ENCODE assay signal across 8 mouse cellular contexts in the genomic region with DNA sequence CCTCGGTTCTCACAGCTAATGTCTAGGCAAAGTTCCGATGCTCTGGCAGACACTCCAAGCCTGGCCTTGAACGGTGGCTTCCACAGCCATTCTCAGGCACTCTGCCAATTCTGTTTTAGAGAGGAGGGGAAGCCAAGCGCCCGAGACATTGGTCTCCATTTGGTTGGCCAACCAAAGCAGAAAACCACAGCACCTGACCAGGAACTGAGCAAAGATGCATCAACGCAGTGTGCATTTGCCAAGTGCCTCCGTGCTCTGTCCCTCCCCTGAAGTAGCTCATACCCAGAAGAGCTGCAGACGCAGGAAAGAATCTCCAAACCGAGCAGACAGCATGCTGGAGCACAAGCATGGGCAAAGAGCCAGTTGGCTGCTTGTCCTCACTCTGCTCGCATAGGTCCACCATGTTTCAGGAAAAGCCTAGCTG. TPM values are rescaled to one million over a fixed set of nuclear protein-coding genes. Genes with fewer than 3 reads are reported as not detected.
DNase-seq lines count a peak whose midpoint lies in the region; ATAC-seq and TF ChIP-seq lines count a peak whose summit lies in the region.

No protein-coding gene starts in this region.

- no peak for TF ChIP-seq POLR2A in kidney, adult 2 months (IDR thresholded peaks at IDR 0.05; ENCODE audit: low read depth, low read length)

- no peak overlapping the region for H3K9ac ChIP-seq in kidney, embryonic 16.5 days (replicated peaks; ENCODE audit: low read length)
- no peak overlapping the region for H3K9ac ChIP-seq in stomach, embryonic 15.5 days
- H3K9ac ChIP-seq in liver, embryonic 11.5 days (ENCODE audit: low read depth, low read length) = no peak overlapping the region

- H3K27ac ChIP-seq in kidney, adult 2 months (ENCODE audit: insufficient read depth, low read depth, low read length) = no peak overlapping the region
- H3K27ac ChIP-seq in kidney, embryonic 16.5 days (ENCODE audit: low read length) = no peak overlapping the region
- H3K27ac ChIP-seq in stomach, embryonic 15.5 days = peak overlapping the region; percentile 6; the same call in 1 of the 2 replicates
- H3K27ac ChIP-seq in liver, embryonic 11.5 days (ENCODE audit: low read depth, low read length) = no peak overlapping the region

- no peak for ATAC-seq in kidney, embryonic 16.5 days (ENCODE audit: low FRiP score, low TSS enrichment)
- 0 out of 2 replicates have a peak, but pooled peaks have one; percentile 54 for ATAC-seq in cerebellum, adult (ENCODE audit: insufficient number of reproducible peaks, low FRiP score, low TSS enrichment)
- ATAC-seq in stomach, embryonic 15.5 days (ENCODE audit: insufficient read depth, low FRiP score, low read depth) = no peak
- ATAC-seq in liver, embryonic 11.5 days (replicated peaks; ENCODE audit: low FRiP score) = no peak

- intact Hi-C loops in heart, postnatal 36 days (cut with DNase I) = no loop called here

- no peaks in the 10 kb centered on the region for H3K27me3 ChIP-seq in kidney, adult 2 months (replicated peaks; ENCODE audit: control insufficient read depth, insufficient read depth, low read length)
- H3K27me3 ChIP-seq in kidney, embryonic 16.5 days (ENCODE audit: insufficient read depth, low read length) = peaks cover 10% of the 10 kb centered on the region
- H3K27me3 ChIP-seq in stomach, embryonic 15.5 days (replicated peaks) = peaks cover 13% of the 10 kb centered on the region
- peaks cover 27% of the 10 kb centered on the region for H3K27me3 ChIP-seq in liver, embryonic 11.5 days (replicated peaks; ENCODE audit: control insufficient read depth, insufficient read depth, low read length)

- H3K4me3 ChIP-seq in kidney, adult 2 months (ENCODE audit: insufficient read depth, low read depth, low read length) = no peak overlapping the region
- H3K4me3 ChIP-seq in kidney, embryonic 16.5 days (ENCODE audit: low read length) = no peak overlapping the region
- no peak overlapping the region for H3K4me3 ChIP-seq in stomach, embryonic 15.5 days (replicated peaks)
- H3K4me3 ChIP-seq in liver, embryonic 11.5 days (ENCODE audit: low read depth, low read length) = no peak overlapping the region

- no peak overlapping the region for H3K4me2 ChIP-seq in kidney, embryonic 16.5 days (replicated peaks; ENCODE audit: low read depth, low read length)
- H3K4me2 ChIP-seq in stomach, embryonic 15.5 days = peak overlapping the region; percentile 24
- H3K4me2 ChIP-seq in liver, embryonic 11.5 days = no peak overlapping the region

- no peaks in the 10 kb centered on the region for H3K36me3 ChIP-seq in kidney, adult 2 months (ENCODE audit: control insufficient read depth, insufficient read depth, low read length)
- H3K36me3 ChIP-seq in kidney, embryonic 16.5 days (ENCODE audit: insufficient read depth, low read length) = no peaks in the 10 kb centered on the region
- no peaks in the 10 kb centered on the region for H3K36me3 ChIP-seq in stomach, embryonic 15.5 days
- H3K36me3 ChIP-seq in liver, embryonic 11.5 days (ENCODE audit: control insufficient read depth, insufficient read depth, low read length) = no peaks in the 10 kb centered on the region

- no peak for TF ChIP-seq CTCF in kidney, adult 2 months (conservative IDR thresholded peaks at IDR 0.05; ENCODE audit: insufficient read depth, insufficient read length, low read depth, low read length)

- H3K9me3 ChIP-seq in kidney, embryonic 16.5 days (ENCODE audit: low read length) = no peaks in the 10 kb centered on the region
- no peaks in the 10 kb centered on the region for H3K9me3 ChIP-seq in stomach, embryonic 15.5 days
- no peaks in the 10 kb centered on the region for H3K9me3 ChIP-seq in liver, embryonic 11.5 days (ENCODE audit: control insufficient read depth, low read length)

- peak; percentile 64 for DNase-seq in kidney, adult 2 months
- DNase-seq in NIH3T3 (ENCODE audit: low read depth) = peak; percentile 43
- peak; percentile 23 to 26 for DNase-seq in heart, postnatal 36 days
- no peak for DNase-seq in urinary bladder, postnatal 10 days (ENCODE audit: low spot score)
- no peak for DNase-seq in liver, embryonic 11.5 days (ENCODE audit: low spot score)

- no peaks in the 10 kb centered on the region for H3K4me1 ChIP-seq in kidney, adult 2 months (ENCODE audit: control insufficient read depth, insufficient read depth, low read length)
- H3K4me1 ChIP-seq in kidney, embryonic 16.5 days (ENCODE audit: insufficient read depth, low read length) = peaks cover 12% of the 10 kb centered on the region
- peaks cover 13% of the 10 kb centered on the region for H3K4me1 ChIP-seq in stomach, embryonic 15.5 days
- H3K4me1 ChIP-seq in liver, embryonic 11.5 days (replicated peaks; ENCODE audit: control insufficient read depth, insufficient read depth, low read length) = peaks cover 5% of the 10 kb centered on the region; the same call in 1 of the 2 replicates

- WGBS in kidney, adult 2 months = 44% methylated on average over 10 of the region's 10 CpGs
- WGBS in kidney, embryonic 16.5 days = 65% methylated on average over 10 of the region's 10 CpGs
- 39% methylated on average over 10 of the region's 10 CpGs for WGBS in stomach, embryonic 15.5 days
- 76% methylated on average over 10 of the region's 10 CpGs for WGBS in liver, embryonic 11.5 days

RNA-seq across cellular contexts. Expression of gene Plekhd1, which starts 4.6 kb away (rescaled TPM):
- polyA plus RNA-seq in kidney, adult 2 months (2012; rRNA removed) = 7.4 and 8.8 TPM in 2 replicates
- 2.7 TPM in 2 replicates for polyA plus RNA-seq in kidney, embryonic 16.5 days (2015; fragmentation: Nextera tagmentation; extraction: Ambion mirVana)
- total RNA-seq in heart, postnatal 36 days (2021) = under 1 TPM in 1 of 2 experiments, not detected in 1; 0.27 TPM
- polyA plus RNA-seq in stomach, embryonic 15.5 days (2015; fragmentation: Nextera tagmentation; extraction: Ambion mirVana) = 5.6 and 6.9 TPM in 2 replicates
- polyA plus RNA-seq in liver, embryonic 11.5 days (2014; fragmentation: Nextera tagmentation; extraction: Ambion mirVana) = 0.70 and 1.1 TPM in 2 replicates

RNA-seq across cellular contexts. Expression of gene Erh, which starts 43.7 kb away (rescaled TPM):
- 23.3 and 36.8 TPM in 2 replicates for polyA plus RNA-seq in kidney, adult 2 months (2012; rRNA removed)
- 279 and 331 TPM in 2 replicates for polyA plus RNA-seq in kidney, embryonic 16.5 days (2015; fragmentation: Nextera tagmentation; extraction: Ambion mirVana)
- total RNA-seq in heart, postnatal 36 days (2021) = 10 to 100 TPM; 21.0 to 26.8 TPM
- 258 and 269 TPM in 2 replicates for polyA plus RNA-seq in stomach, embryonic 15.5 days (2015; fragmentation: Nextera tagmentation; extraction: Ambion mirVana)
- polyA plus RNA-seq in liver, embryonic 11.5 days (2014; fragmentation: Nextera tagmentation; extraction: Ambion mirVana) = 304 and 308 TPM in 2 replicates

RNA-seq across cellular contexts. Expression of gene Slc39a9, which starts 44.1 kb away (rescaled TPM):
- 48.3 and 58.2 TPM in 2 replicates for polyA plus RNA-seq in kidney, adult 2 months (2012; rRNA removed)
- 32.0 and 34.8 TPM in 2 replicates for polyA plus RNA-seq in kidney, embryonic 16.5 days (2015; fragmentation: Nextera tagmentation; extraction: Ambion mirVana)
- 10 to 100 TPM; 13.7 to 17.3 TPM for total RNA-seq in heart, postnatal 36 days (2021)
- polyA plus RNA-seq in stomach, embryonic 15.5 days (2015; fragmentation: Nextera tagmentation; extraction: Ambion mirVana) = 24.4 and 27.7 TPM in 2 replicates
- 21.4 and 25.1 TPM in 2 replicates for polyA plus RNA-seq in liver, embryonic 11.5 days (2014; fragmentation: Nextera tagmentation; extraction: Ambion mirVana)

Comparison
In these comparisons a context has a peak if more than half of its experiments do, and no peak if none do; other contexts are left out.
1. DNase-seq: peak in kidney, adult 2 months (single experiment), NIH3T3 (single experiment) and heart, postnatal 36 days (2 of 2); none in urinary bladder, postnatal 10 days (single experiment) and liver, embryonic 11.5 days (single experiment).